Mouse (Mus musculus): ENCODE results near the gene Tm9sf3.

DNA sequence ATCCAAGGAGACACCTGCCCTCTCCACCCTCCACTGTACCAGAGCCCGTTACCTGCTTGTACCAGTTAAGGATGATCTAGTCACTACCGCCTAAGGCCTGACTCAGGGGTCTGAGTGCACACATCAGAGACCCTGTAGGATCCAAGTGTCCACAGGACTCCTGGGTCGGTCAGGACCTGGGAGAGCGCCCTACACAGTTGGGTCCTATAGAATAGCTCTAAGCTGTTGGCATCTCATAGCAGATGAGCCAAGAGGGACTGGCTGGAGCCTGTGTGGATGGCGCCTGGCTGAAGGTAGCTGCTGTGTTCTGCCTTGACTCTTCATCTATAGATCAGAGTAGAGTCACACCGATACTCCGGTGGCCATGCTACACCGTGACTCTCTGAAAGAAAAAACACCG is 72.1 kb downstream of the Tm9sf3 start:
- TF ChIP-seq KAT2A (conservative IDR thresholded peaks at IDR 0.05; ENCODE audit: low read depth, low read length): no peak
- no peak for TF ChIP-seq SMC3 (IDR thresholded peaks at IDR 0.05; ENCODE audit: low read depth, low read length)
- TF ChIP-seq JUND (IDR thresholded peaks at IDR 0.05; ENCODE audit: low read depth, low read length): no peak
- no peak for TF ChIP-seq POLR2A (IDR thresholded peaks at IDR 0.05; ENCODE audit: control insufficient read depth in 1 of 2, insufficient read depth in 1 of 2, low read depth in 1 of 2, low read length in 2 of 2, poor library complexity in 1 of 2)
